Mouse (Mus musculus): Measurements from ENCODE around the gene Omp.

The Omp gene

DNA sequence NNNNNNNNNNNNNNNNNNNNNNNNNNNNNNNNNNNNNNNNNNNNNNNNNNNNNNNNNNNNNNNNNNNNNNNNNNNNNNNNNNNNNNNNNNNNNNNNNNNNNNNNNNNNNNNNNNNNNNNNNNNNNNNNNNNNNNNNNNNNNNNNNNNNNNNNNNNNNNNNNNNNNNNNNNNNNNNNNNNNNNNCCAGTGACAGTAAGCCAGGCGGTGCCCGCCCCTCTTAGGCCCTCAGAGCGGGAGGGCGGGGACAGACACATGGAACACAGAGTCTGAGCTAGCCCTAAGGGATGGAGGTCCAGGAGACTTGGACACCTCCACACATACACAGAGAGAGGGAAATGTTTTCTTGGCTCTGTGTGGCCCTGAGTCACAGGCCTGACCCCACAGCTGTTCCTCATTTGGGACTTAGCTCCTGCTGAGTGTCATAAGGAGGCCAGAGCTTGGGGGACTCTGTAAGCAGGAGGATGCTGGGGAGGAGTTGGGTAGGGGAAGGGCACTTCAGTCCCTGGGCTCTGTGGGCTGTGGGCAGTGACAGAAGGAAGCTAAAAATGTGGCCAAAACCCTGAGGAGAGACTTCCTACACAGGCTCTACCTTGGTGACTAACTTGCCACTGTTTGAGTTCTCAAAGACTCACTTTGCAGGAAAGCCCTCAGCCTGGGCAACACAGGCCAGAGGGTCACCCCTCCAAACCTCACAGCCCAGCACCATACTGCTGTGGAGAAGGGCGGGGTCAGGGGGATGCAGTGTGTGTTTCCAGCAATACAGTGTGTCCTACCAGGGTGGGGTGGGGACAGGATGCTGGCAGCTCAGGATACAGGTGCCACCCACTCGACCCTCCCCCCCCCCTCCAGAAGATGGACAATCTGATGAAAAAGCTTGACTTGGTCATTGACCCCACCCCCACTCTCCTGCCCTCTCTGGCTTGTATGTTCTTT is 26.1 kb upstream of the Omp start:
- DNase-seq (ENCODE audit: low spot score), result peak; percentile 80

DNA sequence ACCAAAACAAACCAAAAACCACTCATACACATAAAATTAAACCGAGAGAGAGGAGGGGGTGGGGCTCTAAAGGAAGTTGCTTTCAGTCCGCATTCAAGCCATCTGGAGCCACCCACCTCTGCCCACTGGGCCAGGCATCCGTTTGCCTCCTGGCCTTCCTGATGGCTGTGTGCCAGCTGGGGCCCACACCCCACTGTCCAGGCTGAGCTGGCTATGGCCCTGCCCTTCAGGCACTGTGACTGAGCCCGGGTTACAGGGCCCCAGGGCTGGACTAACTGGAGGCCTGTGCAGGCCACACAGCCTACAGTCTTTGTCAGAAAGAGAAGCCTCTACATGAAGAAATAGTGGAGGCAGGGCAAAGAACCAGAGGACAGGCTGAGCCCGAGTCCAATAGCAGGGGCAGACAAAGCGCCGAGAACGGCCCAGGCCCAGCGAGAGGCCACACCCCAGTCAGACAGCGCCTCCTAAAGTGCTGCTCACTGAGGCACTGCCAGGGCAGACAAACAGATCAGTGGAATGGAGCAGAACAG is 19.8 kb upstream of the Omp start:
- no peak for DNase-seq (ENCODE audit: low spot score)

- no peak for DNase-seq (ENCODE audit: low spot score)
Measured at GRCm38 (mm10) chr7:98164382-98164998, 19.2 kb upstream of the Omp start.

DNA sequence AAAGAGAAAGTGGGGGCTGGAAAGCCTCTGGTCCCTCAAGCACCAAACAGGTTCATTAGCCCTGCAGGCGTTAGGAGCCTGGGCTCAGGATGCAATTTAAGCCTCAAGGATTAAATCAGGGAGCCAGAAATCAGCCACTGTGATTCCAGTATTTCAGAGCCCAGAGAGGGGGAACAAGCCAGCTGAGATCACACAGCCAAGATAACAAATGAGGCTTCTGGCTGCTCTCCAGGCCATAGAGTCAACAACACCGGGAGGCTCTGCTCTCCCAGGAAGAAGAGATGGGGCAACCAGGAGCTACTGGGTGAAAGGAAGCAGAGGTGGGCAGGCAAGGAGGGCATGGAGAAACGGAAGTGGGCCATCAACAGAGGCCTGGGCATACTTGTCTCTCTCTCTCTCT is 18.4 kb upstream of the Omp start:
- DNase-seq (ENCODE audit: low spot score), result no peak

DNA sequence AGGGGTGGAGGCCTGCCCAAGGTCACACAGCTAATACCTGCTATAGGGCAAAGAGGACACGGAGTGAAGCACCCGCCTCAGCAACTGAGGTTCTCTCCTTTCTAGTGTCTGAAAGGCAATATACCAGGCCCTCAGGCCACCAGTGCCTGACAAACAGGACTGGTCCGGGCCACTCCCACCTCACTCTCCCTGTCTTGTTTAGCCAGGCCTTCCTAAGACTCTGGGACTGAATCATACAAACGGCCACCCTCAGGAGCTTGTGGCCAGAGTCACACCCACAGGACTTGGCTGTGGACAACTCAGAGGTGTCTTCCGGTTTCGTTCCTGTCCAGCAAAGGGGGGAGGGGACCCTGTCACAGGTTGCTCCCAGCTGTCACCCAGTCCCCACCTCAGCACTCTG is 16.9 kb upstream of the Omp start:
- DNase-seq (ENCODE audit: low spot score), result no peak

DNA sequence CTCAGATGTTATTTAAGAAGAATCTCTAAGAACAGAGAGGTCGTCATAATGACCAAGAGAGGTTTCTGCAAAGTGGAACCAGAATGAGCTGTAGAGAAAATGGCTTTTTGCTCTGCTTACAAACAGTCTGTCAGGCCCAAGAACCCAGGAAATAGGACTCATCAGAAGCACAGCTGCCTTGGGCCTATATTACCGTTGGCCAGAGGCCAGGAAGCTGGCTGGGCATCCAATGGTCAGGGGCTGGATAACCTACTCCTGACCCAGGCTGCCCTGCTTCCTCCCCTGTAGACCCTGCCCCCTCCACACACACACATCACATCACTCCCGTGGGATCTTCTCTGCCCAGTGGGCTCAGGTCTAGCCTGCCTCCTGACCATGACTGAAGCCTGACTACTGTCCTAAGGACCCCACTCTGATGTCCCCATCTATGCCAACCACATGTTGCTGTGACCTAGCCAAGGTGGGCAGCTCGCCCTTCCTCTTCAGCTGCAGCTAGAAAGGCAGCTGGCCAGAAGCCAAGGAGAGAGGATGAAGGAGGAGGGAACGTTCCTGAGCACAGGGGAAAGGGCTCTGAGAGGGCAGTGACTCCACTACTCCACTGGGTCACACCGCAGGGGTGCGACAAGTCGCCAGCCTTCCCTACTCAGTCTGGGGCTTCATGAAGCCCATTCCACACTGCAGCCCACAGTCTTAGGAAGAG is 14.9 kb upstream of the Omp start:
- no peak for DNase-seq (ENCODE audit: low spot score)

GRCm38 (mm10) chr7:98158481-98158880 is 13.2 kb upstream of the Omp start:
- DNase-seq (ENCODE audit: low spot score), result no peak

- DNase-seq (ENCODE audit: low spot score), result peak; percentile 64
Measured at GRCm38 (mm10) chr7:98157636-98158332, 12.5 kb upstream of the Omp start.

DNA sequence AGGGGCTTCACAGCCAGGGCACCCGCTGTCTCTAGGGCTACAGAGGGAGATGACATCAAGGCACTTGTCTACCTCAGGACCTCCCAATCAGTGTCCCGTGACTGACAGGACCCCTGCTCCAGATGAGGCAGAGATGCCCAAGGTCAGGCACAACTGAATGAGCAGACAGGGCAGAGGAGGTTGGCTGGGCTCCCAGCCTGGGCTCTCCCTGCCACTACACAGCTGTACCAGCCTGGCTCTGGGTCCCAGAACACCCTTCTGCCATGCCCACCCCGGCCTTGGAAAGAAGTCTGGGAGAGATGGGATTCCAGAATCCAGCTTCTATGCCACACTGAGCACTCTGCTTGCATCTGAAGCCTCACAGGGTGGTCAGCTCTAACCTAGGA is 11.0 kb upstream of the Omp start:
- DNase-seq (ENCODE audit: low spot score), result no peak

GRCm38 (mm10) chr7:98155546-98156279 is 10.4 kb upstream of the Omp start:
- DNase-seq (ENCODE audit: low spot score), result peak; percentile 65

GRCm38 (mm10) chr7:98153892-98154291 is 8.6 kb upstream of the Omp start:
- DNase-seq (ENCODE audit: low spot score), result no peak

DNA sequence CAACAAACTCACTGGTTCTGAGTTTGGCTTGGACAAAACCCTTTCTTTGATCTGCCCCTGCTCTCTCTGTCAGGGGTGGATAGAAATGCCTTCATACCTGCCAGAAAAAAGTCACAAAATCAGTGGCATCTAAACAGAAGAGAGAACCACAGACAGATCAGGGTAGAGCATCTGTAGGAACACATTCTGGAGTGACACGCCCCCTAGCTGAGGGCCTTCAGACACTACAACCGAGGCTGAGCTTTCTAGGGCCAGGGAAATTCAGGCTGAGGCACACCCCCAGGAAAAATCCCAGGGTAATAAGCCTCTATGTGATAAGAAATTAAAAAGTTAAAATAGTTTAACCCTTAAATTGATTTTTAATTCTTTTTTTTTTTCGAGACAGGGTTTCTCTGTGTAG is 8.0 kb upstream of the Omp start:
- no peak for DNase-seq (ENCODE audit: low spot score)

GRCm38 (mm10) chr7:98152400-98152799 is 7.1 kb upstream of the Omp start:
- DNase-seq (ENCODE audit: low spot score), result no peak

DNA sequence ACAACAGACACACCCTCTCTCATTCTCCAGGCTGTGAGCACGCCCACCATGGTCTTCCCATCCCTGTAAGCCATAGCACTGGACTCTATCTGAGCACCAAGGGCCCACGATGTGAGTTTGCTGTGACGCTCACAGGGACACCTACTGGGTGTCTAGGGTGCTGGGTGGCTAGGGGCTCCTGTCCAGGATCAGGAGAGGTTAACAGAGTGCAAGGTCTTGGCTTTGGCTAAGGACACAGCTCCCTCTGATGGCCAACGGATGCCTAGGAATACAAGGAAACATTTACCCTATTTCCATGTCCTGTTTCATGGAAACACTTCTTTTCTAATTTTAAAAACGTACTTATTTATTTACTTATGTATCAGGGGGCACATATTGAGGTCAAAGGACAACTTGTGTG is 5.2 kb upstream of the Omp start:
- no peak for DNase-seq (ENCODE audit: low spot score)

DNA sequence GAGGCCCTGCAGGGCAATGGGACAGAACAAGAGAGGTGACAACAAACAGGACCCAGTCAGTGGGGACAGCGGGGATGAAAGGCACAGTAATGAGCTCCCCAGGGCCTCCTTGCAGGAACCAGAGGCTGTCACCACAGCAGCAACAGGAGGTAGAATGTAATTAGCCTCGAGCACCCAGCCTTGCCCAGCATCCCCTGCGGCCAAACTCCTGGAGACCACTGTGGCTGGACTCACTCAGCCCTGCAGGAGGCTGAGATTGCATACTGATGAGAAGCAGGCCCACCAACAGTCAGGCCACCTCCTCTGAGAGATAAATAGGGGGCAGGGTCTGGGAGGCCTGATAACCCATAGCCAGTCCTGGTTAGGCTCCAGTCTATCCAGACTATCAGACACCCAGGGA is 4.5 kb upstream of the Omp start:
- DNase-seq (ENCODE audit: low spot score), result no peak

GRCm38 (mm10) chr7:98148721-98149407 is 3.6 kb upstream of the Omp start:
- no peak for DNase-seq (ENCODE audit: low spot score)

- DNase-seq (ENCODE audit: low spot score), result no peak
Measured at GRCm38 (mm10) chr7:98147766-98148165, 2.5 kb upstream of the Omp start.

DNA sequence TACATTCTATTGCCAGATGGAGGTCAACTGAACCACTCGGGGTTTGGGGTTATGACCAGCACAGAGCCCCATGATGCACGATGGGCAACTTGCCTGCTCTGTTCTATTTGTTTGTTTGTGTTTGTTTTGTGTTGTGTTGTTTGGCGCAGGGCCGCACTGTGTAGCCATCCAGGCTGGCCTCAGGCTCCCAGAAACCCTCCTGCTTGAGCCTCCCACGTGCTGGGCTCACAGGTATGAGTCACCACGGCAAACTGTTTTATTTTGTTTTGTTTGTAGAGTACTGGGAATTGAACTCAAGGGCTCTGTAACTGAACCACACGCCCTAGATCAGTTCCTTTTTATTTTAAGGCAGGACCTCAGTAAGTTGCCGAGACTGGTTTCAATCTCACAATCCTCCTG is 1.1 kb upstream of the Omp start:
- DNase-seq (ENCODE audit: low spot score), result no peak

GRCm38 (mm10) chr7:98145842-98146446 is 642 bp upstream of the Omp start:
- DNase-seq (ENCODE audit: low spot score), result no peak

GRCm38 (mm10) chr7:98142648-98143047 is 2.7 kb downstream of the Omp start:
- DNase-seq (ENCODE audit: low spot score), result no peak

Data from c-Kit-positive CD71-positive TER-119-positive erythroid progenitor cells, embryonic 14.5 days (primary cell).